Mouse (Mus musculus) left cerebral cortex, postnatal 14 days (tissue): ENCODE data around the gene Rapgef3. TPM values are rescaled to one million over a fixed set of nuclear protein-coding genes. Genes with fewer than 3 reads are reported as not detected.
A peak's percentile ranks its signal among the peaks of the same experiment; 100 is the strongest.

Experiments
- DNase-seq, 2 experiments: peaks; one replicate each; pipeline ENCODE4 v3.0.0; 2021 to 2022; ENCODE audit warnings: low spot score in 2 of 2, mixed read lengths in 1 of 2
- intact Hi-C: fragments of 180-260 bp; cut with DNase I; formaldehyde crosslinking; loops from one replicate; pipeline ENCODE4 v1.15.1; 2025
- total RNA-seq, 2 experiments: library from RNA; stranded (reverse); gene quantifications; 2 replicates each; pipeline ENCODE4 v1.2.3; 2021

The Rapgef3 gene
- total RNA-seq, 2 experiments from 2014 or later, result 28.9 to 36.7 TPM

DNA sequence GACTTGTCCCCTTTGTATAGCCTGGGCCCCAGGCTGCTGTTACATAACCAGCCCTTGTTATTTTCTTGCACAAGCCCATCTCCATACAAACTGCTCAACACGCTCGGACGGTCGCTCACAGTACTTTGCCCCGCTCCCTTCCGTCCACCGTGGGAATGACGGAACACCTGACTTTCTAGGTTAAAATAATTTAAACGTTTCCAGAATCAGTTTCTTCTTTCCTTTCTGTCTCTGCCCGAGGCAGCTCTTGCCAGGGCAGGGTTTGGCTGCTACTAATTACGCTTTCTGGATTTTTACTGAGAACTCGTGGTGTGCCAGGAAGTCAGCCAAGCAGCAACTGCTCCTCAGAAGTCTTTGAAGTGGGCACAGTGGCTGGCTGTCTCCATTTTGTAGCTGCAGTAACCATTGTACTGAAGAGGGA, 12.8 kb upstream of the Rapgef3 start:
- intact Hi-C loops, result loop anchor here (5.0 kb wide), 1 partner anchor 172 kb away; no protein-coding TSS in a partner anchor
- DNase-seq, result no peak

DNA sequence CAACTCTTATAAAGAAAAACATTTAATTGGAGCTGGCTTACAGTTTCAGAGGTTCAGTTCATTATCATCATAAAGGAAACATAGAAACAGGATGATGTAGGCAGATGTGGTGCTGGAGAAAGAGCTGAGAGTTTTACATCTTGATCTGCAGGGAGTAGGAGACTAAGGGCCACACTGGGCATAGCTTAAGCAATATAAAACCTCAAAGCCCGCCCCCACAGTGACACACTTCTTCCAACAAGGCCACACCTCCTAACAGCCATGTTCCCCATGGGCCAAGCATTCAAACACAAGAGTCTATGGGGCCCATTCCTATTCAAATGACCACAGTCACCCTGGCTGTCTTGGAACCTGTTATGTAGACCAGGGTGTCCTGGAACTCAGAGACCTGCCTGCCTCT, 11.8 kb upstream of the Rapgef3 start:
- intact Hi-C loops, result no loop called here
- DNase-seq, result no peak

DNA sequence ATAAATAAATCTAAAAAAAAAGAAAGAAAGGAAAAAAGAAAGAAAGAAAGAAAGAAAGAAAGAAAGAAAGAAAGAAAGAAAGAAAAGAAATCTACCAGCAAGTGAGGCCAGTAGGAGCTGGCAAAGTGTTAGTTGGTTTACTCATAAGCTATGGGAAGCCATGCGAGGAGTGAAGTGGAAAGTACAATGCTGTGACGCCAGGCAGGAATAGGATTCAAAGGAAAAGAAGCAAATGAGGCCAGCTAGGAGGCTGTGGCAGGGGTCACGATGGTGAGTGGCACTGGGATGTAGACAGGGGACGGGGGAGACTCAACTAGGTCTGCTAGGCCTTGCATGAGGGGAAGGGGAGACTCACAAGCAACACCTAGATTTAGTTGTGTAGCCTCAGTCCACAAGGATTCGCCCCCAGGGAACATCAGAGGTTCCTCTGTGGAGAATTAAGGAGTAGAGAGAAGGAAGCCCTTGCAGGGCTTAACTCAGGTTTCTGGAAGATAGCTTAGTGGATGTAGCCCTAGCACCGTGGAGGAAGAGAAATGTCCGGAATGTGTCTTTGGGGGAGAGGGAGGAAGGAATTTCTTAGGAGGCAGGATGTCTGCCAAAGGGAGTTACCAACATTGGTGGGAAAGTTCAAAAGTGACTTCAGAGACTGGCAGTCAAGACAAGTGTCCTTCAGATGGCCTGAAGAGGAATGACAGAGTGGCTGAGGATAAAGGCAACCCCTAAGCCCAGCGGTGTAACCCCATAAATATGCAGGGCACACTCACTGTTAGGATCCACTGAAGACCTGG, 10.7 kb upstream of the Rapgef3 start, which contains the start of gene Slc48a1:
Slc48a1 (plus strand) TSS at position 210 of the 788 bp plus-strand sequence.
- intact Hi-C loops, result no loop called here

DNA sequence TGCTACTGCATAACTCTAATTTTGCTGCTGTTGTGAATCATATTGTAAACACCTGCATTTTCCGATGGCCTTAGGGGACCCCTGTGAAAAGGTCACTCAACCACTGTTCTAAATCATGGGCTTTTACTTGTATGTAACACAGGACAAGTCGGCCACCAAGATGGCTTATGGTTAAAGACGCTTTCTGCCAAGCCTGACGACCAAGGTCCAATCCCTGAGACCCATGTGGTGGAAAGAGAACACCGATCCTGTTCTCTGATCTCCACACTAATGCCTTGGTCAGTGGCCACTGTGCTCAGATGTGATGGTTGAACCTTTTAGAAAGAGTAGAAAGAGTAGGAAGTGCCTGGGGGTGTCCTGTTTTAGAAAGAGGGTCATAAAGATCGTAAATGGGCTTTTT, 9.1 kb upstream of the Rapgef3 start:
- intact Hi-C loops, result loop anchor here (2.0 kb wide), 1 partner anchor 58 kb away; no protein-coding TSS in a partner anchor

More for the DNA sequence above, 10.7 kb upstream of the Rapgef3 start, which contains the start of gene Slc48a1:
- DNase-seq, result no peak

DNA sequence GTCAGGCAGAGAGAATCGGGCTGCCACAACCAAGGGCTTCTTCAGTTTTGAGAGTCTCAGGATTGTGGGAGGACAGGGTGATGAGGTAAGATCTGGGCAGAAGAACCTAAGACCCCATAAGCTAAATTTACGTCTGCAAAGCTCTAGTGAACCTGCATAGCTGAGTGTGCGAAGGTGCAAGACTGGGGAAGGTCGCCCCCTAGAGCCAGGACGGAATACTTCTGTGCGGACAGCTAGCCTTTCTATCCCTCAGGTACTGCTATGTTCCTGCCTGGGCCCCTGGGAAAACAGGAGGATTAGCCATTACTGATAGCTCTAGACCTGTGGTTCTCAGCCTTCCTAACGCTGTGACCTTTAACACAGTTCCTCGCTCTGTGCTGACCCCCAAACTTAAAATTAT, 8.7 kb upstream of the Rapgef3 start:
- intact Hi-C loops, result loop anchor here (2.0 kb wide), 1 partner anchor 58 kb away; no protein-coding TSS in a partner anchor
- peak; percentile 68 to 83 for DNase-seq

More for the DNA sequence above, 9.1 kb upstream of the Rapgef3 start:
- DNase-seq, result no peak

DNA sequence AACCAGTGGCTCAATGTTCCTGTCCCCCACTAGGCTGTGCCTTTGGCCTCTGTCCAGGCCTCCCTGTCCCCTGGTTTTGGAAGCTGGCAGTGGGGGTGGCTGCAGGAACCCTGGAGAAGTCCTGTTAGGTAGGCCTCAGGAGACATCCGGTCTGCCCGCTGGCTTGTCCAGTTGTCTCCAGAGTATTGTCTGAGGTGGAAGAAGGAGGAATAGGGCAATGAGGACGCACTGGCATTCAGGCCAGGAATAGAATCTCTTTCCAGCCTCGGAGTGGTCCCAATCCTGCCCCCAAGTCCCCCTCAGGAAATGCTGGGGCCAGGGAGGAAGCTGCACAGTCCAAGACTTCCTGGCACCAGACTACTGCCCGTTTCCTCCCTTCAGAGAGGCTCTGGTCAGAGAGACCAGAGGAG, 6.2 kb upstream of the Rapgef3 start:
- intact Hi-C loops, result no loop called here

DNA sequence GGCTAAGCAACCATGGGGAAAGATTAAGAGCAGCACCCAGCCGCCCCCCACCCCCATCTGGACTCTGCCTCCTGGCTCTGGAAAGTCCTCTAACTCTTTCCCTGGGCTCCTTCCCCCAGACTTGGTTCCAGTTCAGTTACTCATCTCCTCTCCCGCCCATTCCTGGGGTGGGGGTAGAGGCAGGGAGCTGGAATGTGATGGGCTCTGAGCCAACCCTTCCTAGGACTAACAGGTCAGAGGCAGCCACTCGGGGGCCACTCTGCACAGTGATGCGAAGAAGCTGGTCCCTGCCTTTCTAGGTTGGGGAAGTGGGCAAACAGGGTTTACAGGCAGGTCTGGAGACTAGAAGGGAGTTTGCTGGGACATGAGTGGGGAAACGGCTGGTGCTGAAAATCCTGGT, 5.3 kb upstream of the Rapgef3 start:
- DNase-seq, result no peak
- intact Hi-C loops, result no loop called here

More for the DNA sequence above, 6.2 kb upstream of the Rapgef3 start:
- no peak for DNase-seq

DNA sequence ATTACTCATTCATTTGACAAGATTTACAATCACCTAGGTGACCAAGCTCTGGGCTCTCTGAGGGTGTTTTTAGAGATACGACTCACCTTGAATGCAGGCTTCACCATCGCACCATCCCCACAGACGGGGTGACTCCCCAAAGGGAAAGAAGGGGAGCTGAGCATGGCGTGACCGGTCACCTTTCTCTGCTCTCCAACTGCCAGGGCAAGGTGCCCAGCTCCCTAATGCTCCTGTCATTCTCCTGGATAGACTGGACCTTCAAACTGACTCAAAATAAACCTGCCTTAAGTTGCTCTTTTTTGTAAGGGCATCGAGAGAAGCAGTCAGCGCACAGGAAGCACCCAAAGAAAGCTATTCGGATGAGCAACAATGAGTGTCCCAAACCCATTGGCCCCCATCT, 2.5 kb upstream of the Rapgef3 start:
- intact Hi-C loops, result no loop called here

DNA sequence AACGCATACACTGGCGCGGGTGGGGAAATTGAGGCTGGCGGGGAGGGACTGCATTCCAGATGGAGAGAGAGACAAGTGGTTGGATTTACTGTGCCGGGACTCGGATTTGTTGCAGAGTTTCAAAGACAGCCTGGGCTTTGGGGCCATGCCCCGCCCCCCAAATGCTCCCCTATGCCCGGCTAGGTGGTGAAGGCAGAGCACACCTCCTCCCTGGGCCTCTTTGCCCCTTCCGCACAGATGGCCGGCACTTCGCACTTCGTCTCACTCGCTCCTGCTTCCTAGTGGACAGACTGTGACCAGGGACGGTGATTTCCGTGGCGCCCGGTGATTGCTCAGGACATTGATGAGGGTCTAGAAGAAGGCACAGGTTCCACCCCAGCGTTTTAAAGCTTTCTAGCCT, 420 bp upstream of the Rapgef3 start:
- intact Hi-C loops, result no loop called here
- no peak for DNase-seq

More for the DNA sequence above, 2.5 kb upstream of the Rapgef3 start:
- DNase-seq, result no peak

DNA sequence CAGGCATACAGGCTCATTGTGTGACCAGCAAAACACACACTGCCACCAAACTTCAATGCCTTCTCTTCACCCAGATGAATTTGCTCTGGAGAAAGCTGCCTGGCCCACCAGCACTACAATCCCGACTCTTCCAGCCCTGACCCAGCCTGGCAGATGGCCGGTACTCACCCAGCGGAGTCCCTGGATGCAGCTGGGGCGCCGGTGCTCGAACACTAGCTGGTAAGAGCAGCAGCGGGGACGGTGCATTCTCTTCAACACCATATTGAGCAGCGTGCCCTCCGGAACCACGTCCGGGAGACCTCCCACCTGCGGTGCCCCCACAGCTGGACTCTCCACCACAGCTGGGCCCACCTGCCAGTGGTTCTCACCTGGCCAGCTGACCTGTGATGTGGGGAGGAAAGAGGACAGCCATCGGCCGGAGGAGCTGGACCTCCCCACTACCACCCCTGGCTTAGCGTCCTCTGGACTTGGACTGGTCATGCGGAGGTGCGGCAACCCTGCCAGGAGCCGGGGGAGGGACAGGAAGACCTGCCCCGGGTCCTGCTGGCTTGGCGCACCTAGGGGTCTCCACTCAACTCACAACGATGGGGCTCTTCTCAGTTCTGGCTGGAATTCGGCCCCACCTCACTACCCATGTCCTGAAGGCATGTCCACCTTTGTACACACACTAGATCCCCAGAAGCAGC, 1.0 kb downstream of the Rapgef3 start:
- no peak for DNase-seq
- intact Hi-C loops, result no loop called here

DNA sequence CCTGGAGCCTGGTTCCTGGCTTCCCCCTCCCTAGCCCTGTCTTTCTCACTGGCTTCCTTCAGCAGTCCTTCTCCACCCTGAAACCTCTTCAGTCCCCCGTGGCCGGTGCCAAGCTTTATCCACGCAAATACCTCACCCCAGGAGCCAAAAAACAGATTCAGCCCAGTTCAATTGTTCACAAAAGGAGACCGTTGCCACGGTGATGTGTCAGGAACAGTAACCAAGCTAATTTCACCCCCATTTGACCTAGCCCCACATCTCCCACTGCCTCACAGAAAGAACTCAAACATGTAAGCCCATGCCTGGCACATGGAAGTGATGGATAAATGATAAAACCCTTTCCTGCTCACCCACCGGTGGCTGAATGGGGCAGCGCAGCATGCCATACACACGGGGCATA, 1.6 kb downstream of the Rapgef3 start:
- DNase-seq, result peak; percentile 40 to 47
- intact Hi-C loops, result no loop called here

DNA sequence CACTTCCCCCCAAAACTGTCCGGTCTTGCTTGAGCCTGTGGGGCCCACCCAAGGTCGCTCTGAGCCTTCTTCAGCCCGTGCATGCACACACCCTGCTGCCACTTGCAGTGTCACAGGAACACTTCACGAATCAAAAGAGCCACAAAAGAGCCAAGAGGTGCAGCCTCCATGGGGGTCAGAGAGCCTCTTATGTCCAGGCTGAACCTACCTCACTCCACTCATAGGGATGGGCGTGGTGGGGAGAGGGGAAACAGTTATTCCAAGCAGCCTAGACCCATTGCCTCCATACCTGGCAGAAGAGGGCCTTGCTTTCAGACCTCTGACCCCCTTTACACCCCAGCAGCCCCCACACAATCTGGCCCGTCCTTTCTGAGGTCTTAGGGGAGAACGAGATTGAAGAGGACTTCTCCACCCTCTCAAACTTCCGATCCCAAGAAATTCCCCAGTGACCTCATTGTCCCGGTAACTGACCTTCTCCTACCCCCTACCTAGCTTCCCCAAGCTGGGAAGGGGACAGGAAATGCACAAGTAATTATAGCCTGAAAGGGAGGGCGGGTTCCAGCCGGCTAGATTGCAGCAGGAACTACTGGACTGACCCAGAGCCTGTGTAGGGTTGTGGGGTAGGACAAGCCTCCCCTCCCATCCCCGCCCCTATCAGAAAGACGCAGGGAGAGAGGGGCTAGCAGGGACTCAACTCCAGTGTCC, 2.5 kb downstream of the Rapgef3 start:
- no peak for DNase-seq
- intact Hi-C loops, result no loop called here

DNA sequence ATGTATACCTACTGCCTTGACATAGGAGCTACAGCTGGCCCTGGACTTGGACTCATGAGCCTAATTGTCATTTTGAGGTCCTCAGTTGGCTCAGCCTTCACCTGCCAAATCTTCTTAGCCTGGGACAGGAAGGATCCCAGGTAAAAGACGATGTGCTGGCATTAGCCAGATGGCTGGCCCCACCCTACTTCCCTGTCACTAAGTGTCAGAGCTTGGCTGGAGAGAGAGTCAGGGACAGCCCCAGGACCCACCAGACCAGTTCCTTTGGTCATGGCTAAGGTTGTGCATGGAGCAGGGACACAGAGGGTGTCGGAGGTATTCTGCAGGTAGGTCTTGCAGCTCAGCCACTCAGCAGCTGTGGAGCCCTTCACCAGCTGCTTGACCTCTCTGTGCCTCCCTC, 3.2 kb downstream of the Rapgef3 start:
- intact Hi-C loops, result no loop called here

DNA sequence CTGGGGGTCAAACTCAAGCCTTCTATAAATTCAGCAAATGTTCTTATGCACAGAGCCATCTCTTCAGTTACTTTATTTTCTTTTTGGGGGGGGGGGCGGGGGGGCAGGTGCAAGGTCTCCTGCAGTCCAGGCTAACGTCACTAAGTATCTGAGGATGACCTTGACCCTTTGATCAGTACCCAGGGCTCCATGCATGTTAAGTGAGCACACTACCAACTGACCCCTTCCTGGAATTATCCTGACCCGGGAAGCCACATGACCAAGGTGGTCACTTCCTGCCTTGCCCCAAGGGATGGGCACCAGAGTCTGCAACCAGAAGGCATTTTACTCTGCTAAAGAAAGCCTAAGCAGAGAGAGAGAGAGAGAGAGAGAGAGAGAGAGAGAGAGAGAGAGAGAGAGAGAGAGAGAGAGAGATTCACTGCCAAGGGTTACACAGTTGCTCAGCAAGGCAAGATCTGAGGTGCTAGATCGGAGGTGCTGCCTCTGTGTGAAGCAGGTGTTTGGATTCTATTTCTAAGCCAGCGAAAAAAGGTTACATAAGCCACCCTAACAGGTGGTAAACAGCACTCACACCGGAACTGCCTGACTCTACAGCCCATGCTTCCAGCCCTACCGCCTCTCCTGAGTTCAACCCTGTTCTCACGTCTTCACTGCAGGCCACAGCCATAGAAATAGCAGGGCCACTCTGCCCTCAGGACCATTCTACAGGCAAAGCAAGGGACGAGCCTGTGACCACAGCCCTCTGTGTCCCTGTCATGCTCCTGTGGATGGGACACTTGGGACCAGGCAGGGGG, 4.3 kb downstream of the Rapgef3 start:
- DNase-seq, result no peak
- intact Hi-C loops, result no loop called here

More for the DNA sequence above, 3.2 kb downstream of the Rapgef3 start:
- DNase-seq, result no peak

DNA sequence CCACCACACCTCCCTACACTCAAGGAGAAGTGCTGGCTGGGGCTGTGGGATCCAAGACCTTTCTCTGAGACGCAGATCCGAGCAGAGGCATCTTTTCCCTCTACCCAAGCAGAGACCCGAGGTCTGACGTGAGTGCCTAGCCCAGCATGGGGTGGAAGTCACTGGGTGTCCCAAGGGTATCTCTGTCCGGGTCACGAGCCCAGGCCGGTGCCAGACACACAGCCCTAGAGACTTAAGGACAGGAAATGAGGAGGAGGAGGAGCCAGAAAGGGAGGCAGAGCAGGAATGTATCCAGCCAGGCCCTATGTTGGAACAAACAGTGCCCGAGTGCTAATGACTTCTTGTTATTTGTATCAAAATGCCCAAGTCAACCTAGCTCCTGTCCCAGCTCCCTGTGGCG, 5.0 kb downstream of the Rapgef3 start:
- intact Hi-C loops, result no loop called here
- DNase-seq, result no peak

DNA sequence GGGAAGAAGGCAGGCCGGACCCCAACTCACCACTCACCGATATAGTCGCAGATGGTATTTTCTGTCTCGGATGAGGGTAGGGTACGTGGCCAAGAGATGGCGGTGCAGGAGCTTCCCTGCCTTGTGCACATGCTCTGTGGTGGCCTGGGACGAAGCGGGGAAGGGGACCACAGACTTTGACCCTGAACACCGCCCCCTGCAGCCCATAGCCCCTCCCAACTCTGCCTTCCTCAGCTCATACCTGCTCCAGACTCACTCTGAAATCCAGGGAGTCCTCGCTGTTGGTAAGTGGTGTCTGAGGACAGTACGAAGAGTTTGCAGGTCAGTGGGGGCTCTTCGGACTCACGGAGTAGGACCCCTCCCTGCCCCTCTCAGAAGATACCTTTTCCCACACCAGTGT, 6.3 kb downstream of the Rapgef3 start:
- no peak for DNase-seq
- intact Hi-C loops, result no loop called here

DNA sequence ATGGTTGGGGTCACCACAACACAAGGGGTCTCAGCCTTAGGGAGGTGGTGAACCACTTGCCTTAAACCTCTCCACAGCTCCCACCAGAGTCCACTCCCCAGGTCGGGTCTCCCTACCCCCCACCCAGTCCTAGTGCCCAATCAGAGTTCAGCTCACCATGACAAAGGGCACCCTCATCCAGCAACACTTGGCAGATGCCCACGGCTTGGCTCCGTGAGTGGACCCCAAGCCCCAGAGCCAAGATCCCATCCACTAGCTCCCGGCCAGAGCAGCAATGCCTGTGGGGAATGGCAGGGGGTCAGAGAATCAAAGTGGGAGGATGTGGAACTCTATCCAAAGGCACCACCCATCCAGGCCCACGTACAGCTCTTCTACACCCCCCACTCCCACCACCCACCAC, 6.8 kb downstream of the Rapgef3 start:
- intact Hi-C loops, result no loop called here
- DNase-seq, result no peak

DNA sequence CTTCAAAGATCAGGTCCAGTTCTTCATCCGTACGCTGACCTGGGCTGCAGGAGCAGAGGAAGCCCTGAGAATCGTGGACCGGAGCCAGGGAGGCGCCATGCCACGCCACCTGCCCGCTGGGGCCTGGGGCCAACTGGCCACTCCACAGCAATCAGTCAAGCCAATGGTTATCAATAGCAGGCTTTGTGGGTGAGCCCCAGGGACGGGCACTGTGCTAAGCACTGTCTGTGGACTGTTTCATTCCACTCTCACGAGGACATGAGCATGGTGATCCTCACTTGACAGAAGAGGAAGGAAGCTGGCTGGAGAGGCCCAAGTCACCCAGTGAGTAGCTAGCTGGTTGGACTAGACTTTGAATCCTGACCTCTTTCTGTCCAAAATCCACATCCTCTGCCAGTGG, 7.8 kb downstream of the Rapgef3 start:
- peak; percentile 47 to 53 for DNase-seq
- intact Hi-C loops, result no loop called here

DNA sequence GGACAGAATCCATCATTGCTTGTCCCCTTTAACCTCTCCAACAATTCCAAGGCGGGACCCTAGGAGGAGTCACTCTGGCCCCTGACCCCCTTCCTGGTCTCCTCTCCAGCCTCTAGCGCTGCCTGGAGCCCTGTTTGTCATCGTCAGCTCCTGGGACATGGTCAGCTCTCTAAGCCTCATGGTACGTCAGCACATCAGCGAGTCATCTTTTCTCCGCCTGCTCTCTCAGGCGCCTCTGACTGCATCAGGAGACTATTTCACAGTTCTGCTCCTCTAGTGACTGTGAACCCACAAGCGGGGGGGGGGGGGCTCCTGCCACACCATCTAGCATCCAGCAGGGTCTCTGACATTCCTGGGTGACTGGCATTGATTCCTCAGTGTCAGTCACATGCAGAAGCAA, 12.4 kb downstream of the Rapgef3 start:
- intact Hi-C loops, result no loop called here
- DNase-seq, result no peak
